Mouse (Mus musculus): ENCODE results near the gene Elp1. TPM values are rescaled to one million over a fixed set of nuclear protein-coding genes. Genes with fewer than 3 reads are reported as not detected.
A peak's percentile ranks its signal among the peaks of the same experiment; 100 is the strongest.

Elp1 gene
- polyA plus RNA-seq, 1 experiment from 2014 or later, result 78.4 TPM

DNA sequence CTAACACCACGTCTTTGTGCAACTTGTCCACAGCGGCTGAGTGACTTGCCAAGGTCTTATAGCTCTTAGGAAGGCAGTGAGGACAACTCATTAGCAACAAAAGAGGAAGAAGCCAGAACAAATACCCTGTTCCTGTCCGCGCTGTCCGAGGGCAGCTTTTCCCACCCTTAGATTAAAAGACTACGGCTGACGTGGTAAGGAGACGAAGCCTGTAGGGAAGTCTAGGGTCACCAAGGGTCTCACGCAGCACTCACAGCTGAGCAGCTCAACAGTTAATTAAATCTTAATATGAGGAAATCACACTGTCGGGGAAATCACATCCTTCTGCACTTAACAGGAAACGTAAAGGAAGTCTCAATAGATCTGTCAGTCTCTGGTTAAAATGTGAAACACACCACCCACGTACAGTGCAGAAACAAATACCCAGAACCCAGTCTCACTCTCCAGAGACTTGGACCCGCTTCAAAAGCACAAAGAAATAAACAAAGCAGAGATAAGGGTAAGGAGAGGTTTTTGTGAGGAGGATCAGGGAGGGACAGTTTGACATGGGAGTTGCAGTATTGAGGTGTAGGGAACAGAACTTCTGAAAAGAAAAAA lies 29.0 kb upstream of the Elp1 start:
- no peak overlapping the region for H3K27ac ChIP-seq
- no peak overlapping the region for H3K9ac ChIP-seq (replicated peaks)
- H3K4me2 ChIP-seq, result no peak overlapping the region
- WGBS, result 52% methylated on average over 13 of the region's 13 CpGs
- ATAC-seq (ENCODE audit: insufficient number of reproducible peaks, insufficient read depth, low FRiP score, low TSS enrichment, low read depth), result no peak
- H3K27me3 ChIP-seq, result no peaks in the 10 kb centered on the region
- no peak overlapping the region for H3K4me3 ChIP-seq (replicated peaks)
- no peaks in the 10 kb centered on the region for H3K9me3 ChIP-seq
- peaks cover 10% of the 10 kb centered on the region for H3K4me1 ChIP-seq (replicated peaks)
- peaks cover 70% of the 10 kb centered on the region for H3K36me3 ChIP-seq

DNA sequence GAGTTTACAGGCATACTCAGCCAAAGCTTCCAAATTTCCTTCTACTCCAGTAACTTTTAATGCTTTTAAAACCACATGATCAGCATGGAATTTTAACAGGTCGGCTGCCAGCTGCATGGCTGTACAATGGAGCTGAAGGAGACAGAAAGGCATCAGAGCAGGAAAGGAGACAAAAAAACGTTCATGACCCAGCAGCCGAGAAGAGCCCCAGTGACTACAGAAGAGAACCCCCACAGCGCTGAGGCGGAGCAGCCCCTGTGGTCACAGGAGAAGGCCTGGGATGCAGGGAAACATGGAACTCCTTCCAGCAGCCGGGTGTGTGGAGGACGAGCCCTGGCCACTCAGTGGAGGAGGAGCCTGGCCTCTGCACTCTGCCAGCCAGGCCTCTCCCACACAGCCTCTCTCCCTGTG lies 27.4 kb upstream of the Elp1 start:
- WGBS, result 54% methylated on average over 7 of the region's 7 CpGs
- no peak overlapping the region for H3K9ac ChIP-seq (replicated peaks)
- peaks cover 59% of the 10 kb centered on the region for H3K36me3 ChIP-seq
- no peak overlapping the region for H3K4me3 ChIP-seq (replicated peaks)
- peak overlapping the region; percentile 9; the same call in 1 of the 2 replicates for H3K4me2 ChIP-seq
- no peaks in the 10 kb centered on the region for H3K9me3 ChIP-seq
- H3K27ac ChIP-seq, result peak overlapping the region; percentile 86
- peaks cover 10% of the 10 kb centered on the region for H3K4me1 ChIP-seq (replicated peaks)
- ATAC-seq (ENCODE audit: insufficient number of reproducible peaks, insufficient read depth, low FRiP score, low TSS enrichment, low read depth), result peak; percentile 76; the same call in 1 of the 2 replicates
- no peaks in the 10 kb centered on the region for H3K27me3 ChIP-seq

DNA sequence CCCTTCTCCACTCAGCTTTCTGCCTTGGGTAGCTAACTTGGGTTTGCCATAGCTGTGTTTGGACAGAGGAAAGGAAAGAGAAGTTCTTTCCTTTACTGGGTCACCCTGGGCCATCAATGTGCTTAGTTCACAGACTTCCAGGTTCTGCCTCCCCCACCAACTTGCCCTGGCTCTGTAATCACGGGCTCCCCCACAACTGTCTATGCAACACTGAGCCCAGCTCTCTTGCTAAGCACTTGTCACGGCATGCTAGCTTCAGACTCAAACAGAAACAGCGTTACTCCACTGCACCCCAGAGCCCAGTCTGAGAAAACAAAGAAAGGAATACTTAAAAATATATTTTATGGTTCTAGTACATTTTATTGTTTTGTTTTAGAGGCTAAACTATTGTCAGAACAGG lies 26.8 kb upstream of the Elp1 start:
- H3K9ac ChIP-seq (replicated peaks), result no peak overlapping the region
- H3K27ac ChIP-seq, result peak overlapping the region; percentile 86
- 69% methylated on average over 3 of the region's 3 CpGs for WGBS
- H3K9me3 ChIP-seq, result no peaks in the 10 kb centered on the region
- no peak overlapping the region for H3K4me2 ChIP-seq
- H3K4me1 ChIP-seq (replicated peaks), result peaks cover 10% of the 10 kb centered on the region
- peaks cover 59% of the 10 kb centered on the region for H3K36me3 ChIP-seq
- ATAC-seq (ENCODE audit: insufficient number of reproducible peaks, insufficient read depth, low FRiP score, low TSS enrichment, low read depth), result no peak
- H3K4me3 ChIP-seq (replicated peaks), result no peak overlapping the region
- no peaks in the 10 kb centered on the region for H3K27me3 ChIP-seq

- WGBS, result 93% methylated on average over 9 of the region's 9 CpGs
- no peak overlapping the region for H3K9ac ChIP-seq (replicated peaks)
- no peak overlapping the region for H3K4me2 ChIP-seq
- ATAC-seq (ENCODE audit: insufficient number of reproducible peaks, insufficient read depth, low FRiP score, low TSS enrichment, low read depth), result no peak
- peaks cover 33% of the 10 kb centered on the region; the same call in 1 of the 2 replicates for H3K36me3 ChIP-seq
- no peaks in the 10 kb centered on the region for H3K27me3 ChIP-seq
- H3K9me3 ChIP-seq, result no peaks in the 10 kb centered on the region
- peaks cover 4% of the 10 kb centered on the region for H3K4me1 ChIP-seq (replicated peaks)
- H3K27ac ChIP-seq, result no peak overlapping the region
- H3K4me3 ChIP-seq (replicated peaks), result no peak overlapping the region
Observed at GRCm38 (mm10) chr4:56824231-56824630, 22.1 kb upstream of the Elp1 start.

DNA sequence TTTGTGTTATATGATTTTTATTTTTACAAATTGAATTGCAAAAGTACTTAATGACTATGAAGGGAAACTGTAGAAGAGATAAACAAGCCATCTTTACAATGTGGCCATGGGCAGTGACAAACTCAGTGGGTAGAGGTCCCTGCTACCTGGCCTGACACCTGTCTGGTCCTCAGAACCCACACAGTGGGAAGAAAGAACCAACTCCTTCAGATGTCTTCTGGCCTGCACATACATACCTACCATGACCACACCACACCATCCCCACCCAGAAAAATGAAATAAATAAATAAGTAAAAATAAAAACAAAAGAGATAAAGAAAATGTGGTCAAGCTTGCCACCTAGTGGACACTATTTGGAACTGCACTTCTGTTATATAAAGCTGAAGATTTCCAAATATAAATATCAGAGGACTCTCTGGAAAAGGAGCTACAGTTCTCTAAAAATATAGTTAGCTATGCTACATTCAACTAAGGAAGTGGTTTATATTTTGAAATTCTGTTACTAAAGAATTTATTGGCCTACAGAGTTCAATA lies 18.0 kb upstream of the Elp1 start:
- no peaks in the 10 kb centered on the region for H3K27me3 ChIP-seq
- H3K9ac ChIP-seq (replicated peaks), result no peak overlapping the region
- H3K4me3 ChIP-seq (replicated peaks), result no peak overlapping the region
- peaks cover 15% of the 10 kb centered on the region; the same call in 1 of the 2 replicates for H3K36me3 ChIP-seq
- H3K4me2 ChIP-seq, result no peak overlapping the region
- H3K9me3 ChIP-seq, result no peaks in the 10 kb centered on the region
- peaks cover 7% of the 10 kb centered on the region; the same call in 1 of the 2 replicates for H3K4me1 ChIP-seq (replicated peaks)
- ATAC-seq (ENCODE audit: insufficient number of reproducible peaks, insufficient read depth, low FRiP score, low TSS enrichment, low read depth), result no peak
- H3K27ac ChIP-seq, result no peak overlapping the region

DNA sequence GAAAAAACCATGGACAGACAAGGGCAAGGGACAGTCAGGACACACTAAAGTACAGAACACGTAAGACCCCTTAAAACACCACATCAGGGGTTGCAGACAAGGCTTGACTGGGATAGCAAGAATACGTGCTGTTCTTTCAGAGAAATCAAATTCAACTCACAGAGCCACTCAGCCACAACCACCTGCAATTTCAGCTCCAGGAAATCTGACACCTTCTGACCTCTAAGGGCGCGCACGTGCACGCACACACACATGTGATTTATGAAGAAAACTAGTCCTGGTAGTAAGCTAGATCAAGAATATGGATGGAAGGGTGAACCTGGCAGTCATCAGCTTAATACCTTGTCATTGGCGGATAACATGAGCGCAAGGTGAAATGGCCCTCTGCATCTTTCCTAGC lies 13.0 kb upstream of the Elp1 start:
- no peak overlapping the region for H3K4me3 ChIP-seq (replicated peaks)
- H3K4me1 ChIP-seq (replicated peaks), result peaks cover 13% of the 10 kb centered on the region; the same call in 1 of the 2 replicates
- 48% methylated on average over 8 of the region's 8 CpGs for WGBS
- peaks cover 31% of the 10 kb centered on the region for H3K36me3 ChIP-seq
- ATAC-seq (ENCODE audit: insufficient number of reproducible peaks, insufficient read depth, low FRiP score, low TSS enrichment, low read depth), result peak; percentile 30; the same call in 1 of the 2 replicates
- H3K9ac ChIP-seq (replicated peaks), result no peak overlapping the region
- H3K27ac ChIP-seq, result 0 out of 2 replicates have a peak overlapping the region, but pooled peaks have one; percentile 24
- no peak overlapping the region for H3K4me2 ChIP-seq
- no peaks in the 10 kb centered on the region for H3K9me3 ChIP-seq
- no peaks in the 10 kb centered on the region for H3K27me3 ChIP-seq

GRCm38 (mm10) chr4:56812096-56812495 lies 10.0 kb upstream of the Elp1 start:
- Histone ChIP-seq H3K36me3 (peaks cover 45% of the 10 kb centered on the region), H3K4me3 (replicated peaks) (no peak overlapping the region), H3K27me3 (no peaks in the 10 kb centered on the region), H3K9ac (replicated peaks) (no peak overlapping the region), H3K9me3 (no peaks in the 10 kb centered on the region), H3K4me2 (no peak overlapping the region), H3K4me1 (replicated peaks) (peaks cover 13% of the 10 kb centered on the region; the same call in 1 of the 2 replicates), H3K27ac (no peak overlapping the region)
- no peak for ATAC-seq (ENCODE audit: insufficient number of reproducible peaks, insufficient read depth, low FRiP score, low TSS enrichment, low read depth)
- WGBS, result 84% methylated on average over 4 of the region's 4 CpGs

- H3K27me3 ChIP-seq, result no peaks in the 10 kb centered on the region
- H3K9ac ChIP-seq (replicated peaks), result no peak overlapping the region
- peaks cover 13% of the 10 kb centered on the region; the same call in 1 of the 2 replicates for H3K4me1 ChIP-seq (replicated peaks)
- H3K27ac ChIP-seq, result no peak overlapping the region
- no peaks in the 10 kb centered on the region for H3K9me3 ChIP-seq
- H3K4me2 ChIP-seq, result no peak overlapping the region
- ATAC-seq (ENCODE audit: insufficient number of reproducible peaks, insufficient read depth, low FRiP score, low TSS enrichment, low read depth), result no peak
- 67% methylated on average over 3 of the region's 3 CpGs for WGBS
- peaks cover 45% of the 10 kb centered on the region for H3K36me3 ChIP-seq
- no peak overlapping the region for H3K4me3 ChIP-seq (replicated peaks)
Observed at GRCm38 (mm10) chr4:56811642-56812041, 9.5 kb upstream of the Elp1 start.

DNA sequence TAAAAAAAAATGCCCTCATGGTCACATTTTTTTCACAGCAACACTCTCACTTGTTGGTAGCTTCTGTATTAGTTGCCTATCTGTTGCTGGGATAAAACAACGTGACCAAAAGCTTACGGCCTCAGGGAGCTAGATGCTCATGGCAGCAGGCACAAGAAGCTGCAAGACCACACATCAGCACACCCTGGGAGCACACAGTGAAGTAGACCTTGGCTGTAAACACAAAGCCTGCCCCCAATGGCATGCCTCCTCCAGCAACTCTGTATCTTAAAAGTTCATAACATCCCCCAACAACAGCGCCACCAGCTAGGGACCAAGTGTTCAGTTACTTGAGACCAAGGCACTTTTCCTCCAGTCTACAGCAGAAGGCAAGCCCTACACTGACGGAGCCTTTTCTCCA lies 6.9 kb upstream of the Elp1 start:
- ATAC-seq (ENCODE audit: insufficient number of reproducible peaks, insufficient read depth, low FRiP score, low TSS enrichment, low read depth), result no peak

DNA sequence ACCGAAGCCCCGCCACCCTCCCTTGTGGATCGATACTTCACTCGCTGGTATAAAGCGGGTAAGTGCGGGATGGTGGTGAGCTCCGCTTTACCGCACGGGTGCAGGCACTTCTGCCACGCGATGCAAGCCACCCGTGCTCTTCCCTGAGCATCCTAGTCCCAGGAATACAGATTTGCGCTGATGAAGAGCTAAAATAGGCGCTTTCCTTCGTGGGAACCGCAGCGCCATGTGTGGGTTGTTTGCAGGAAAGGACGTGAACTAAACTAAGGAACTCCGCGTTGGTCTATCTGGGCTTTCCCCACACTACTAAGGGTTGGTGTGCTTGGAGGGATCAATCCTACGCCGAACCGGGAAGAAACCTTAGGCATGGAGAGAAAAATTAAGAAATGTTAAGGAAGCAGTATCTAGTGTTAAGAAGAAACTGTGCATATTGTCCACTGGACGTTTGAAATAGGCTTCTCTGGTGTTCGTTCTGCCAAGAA lies 579 bp upstream of the Elp1 start:
- H3K9me3 ChIP-seq, result no peaks in the 10 kb centered on the region
- H3K4me2 ChIP-seq, result peak overlapping the region; percentile 81
- no peaks in the 10 kb centered on the region for H3K27me3 ChIP-seq
- peak overlapping the region; percentile 92 for H3K4me3 ChIP-seq (replicated peaks)
- H3K36me3 ChIP-seq, result peaks cover 66% of the 10 kb centered on the region
- WGBS, result 2% methylated on average over 25 of the region's 25 CpGs
- peak overlapping the region; percentile 83 for H3K27ac ChIP-seq
- H3K4me1 ChIP-seq (replicated peaks), result peaks cover 23% of the 10 kb centered on the region
- H3K9ac ChIP-seq (replicated peaks), result peak overlapping the region; percentile 93
- no peak for ATAC-seq (ENCODE audit: insufficient number of reproducible peaks, insufficient read depth, low FRiP score, low TSS enrichment, low read depth)

More for the DNA sequence above, 6.9 kb upstream of the Elp1 start:
- Histone ChIP-seq H3K4me1 (replicated peaks) (no peaks in the 10 kb centered on the region), H3K9ac (replicated peaks) (no peak overlapping the region), H3K4me2 (no peak overlapping the region), H3K27ac (0 out of 2 replicates have a peak overlapping the region, but pooled peaks have one; percentile 12), H3K9me3 (no peaks in the 10 kb centered on the region), H3K36me3 (peaks cover 65% of the 10 kb centered on the region), H3K4me3 (replicated peaks) (no peak overlapping the region), H3K27me3 (no peaks in the 10 kb centered on the region)
- WGBS, result 73% methylated on average over 4 of the region's 4 CpGs

DNA sequence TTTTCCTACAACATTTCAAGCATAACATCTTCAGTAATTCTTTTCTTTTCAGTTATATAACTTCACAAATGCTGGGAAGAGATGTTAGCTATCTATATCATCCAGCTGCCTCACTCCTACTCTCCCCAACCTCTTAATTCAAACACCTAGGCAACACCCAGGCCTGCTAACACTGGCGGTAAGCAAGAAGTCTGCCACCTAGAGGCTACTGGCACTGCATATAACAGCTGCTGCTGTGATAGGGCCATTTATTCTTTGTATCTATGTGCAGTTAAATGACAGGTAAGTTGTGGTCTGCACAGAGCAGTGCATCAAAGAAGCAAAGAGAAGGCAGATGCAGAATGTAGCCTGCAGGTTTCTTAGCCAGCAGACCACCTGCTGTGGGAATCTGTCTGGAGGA lies 10.8 kb downstream of the Elp1 start:
- WGBS, result 61% methylated on average over 1 of the region's 1 CpGs
- Histone ChIP-seq H3K9ac (replicated peaks) (no peak overlapping the region), H3K4me2 (no peak overlapping the region), H3K27me3 (no peaks in the 10 kb centered on the region), H3K4me3 (replicated peaks) (no peak overlapping the region), H3K4me1 (replicated peaks) (no peaks in the 10 kb centered on the region), H3K36me3 (peaks cover 93% of the 10 kb centered on the region), H3K9me3 (no peaks in the 10 kb centered on the region), H3K27ac (no peak overlapping the region)
- no peak for ATAC-seq (ENCODE audit: insufficient number of reproducible peaks, insufficient read depth, low FRiP score, low TSS enrichment, low read depth)
